19 mouse cellular contexts compared by ENCODE assay signal in genomic region chr10:14483257-14483656, GRCm38 (mm10).
"Had no signal": no experiment of that assay in that cellular context is flagged by ENCODE, and none has a peak within 500 bp of the region (broad histone marks: within the 10 kb centered on the region; RNA-seq: fewer than 3 reads in every experiment).

No protein-coding gene starts in this region.

- H3K27me3 ChIP-seq: kidney, embryonic 15.5 days; limb, embryonic 12.5 days; limb, embryonic 15.5 days; midbrain, embryonic 12.5 days; midbrain, embryonic 15.5 days; neural tube, embryonic 13.5 days; stomach, embryonic 15.5 days had no signal

- H3K4me1 ChIP-seq: midbrain, embryonic 12.5 days; midbrain, embryonic 15.5 days; stomach, embryonic 15.5 days had no signal

- H3K36me3 ChIP-seq: kidney, embryonic 15.5 days; limb, embryonic 12.5 days; limb, embryonic 15.5 days; midbrain, embryonic 12.5 days; midbrain, embryonic 15.5 days; neural tube, embryonic 13.5 days; stomach, embryonic 15.5 days had no signal

- H3K4me3 ChIP-seq: kidney, embryonic 15.5 days; limb, embryonic 12.5 days; limb, embryonic 15.5 days; midbrain, embryonic 12.5 days; midbrain, embryonic 15.5 days; neural tube, embryonic 13.5 days; stomach, embryonic 15.5 days had no signal

- H3K27ac ChIP-seq: kidney, embryonic 15.5 days; limb, embryonic 12.5 days; limb, embryonic 15.5 days; liver, embryonic 14.5 days; macrophage; midbrain, embryonic 12.5 days; midbrain, embryonic 15.5 days; neural tube, embryonic 13.5 days; stomach, embryonic 15.5 days had no signal

- DNase-seq: kidney, adult 8-10 months; kidney, postnatal 10 days; kidney, postnatal 36 days; left cerebral cortex, postnatal 4 days; liver, postnatal 0 days; lung, postnatal 10 days; right cerebral cortex, postnatal 25 days; spleen, adult 18-20 months; thymus, postnatal 25 days had no signal

- H3K4me2 ChIP-seq: kidney, embryonic 15.5 days; limb, embryonic 12.5 days; limb, embryonic 15.5 days; liver, embryonic 11.5 days; midbrain, embryonic 12.5 days; midbrain, embryonic 15.5 days; neural tube, embryonic 13.5 days; stomach, embryonic 15.5 days had no signal

- ATAC-seq: liver, postnatal 0 days had no signal

- H3K9ac ChIP-seq: kidney, embryonic 15.5 days; limb, embryonic 12.5 days; limb, embryonic 15.5 days; liver, embryonic 14.5 days; liver, postnatal 0 days; midbrain, embryonic 12.5 days; midbrain, embryonic 15.5 days; neural tube, embryonic 13.5 days; stomach, embryonic 15.5 days had no signal

- H3K9me3 ChIP-seq: kidney, embryonic 15.5 days; limb, embryonic 12.5 days; limb, embryonic 15.5 days; midbrain, embryonic 12.5 days; midbrain, embryonic 15.5 days; neural tube, embryonic 13.5 days; stomach, embryonic 15.5 days had no signal
